Mouse (Mus musculus) cortical plate, adult 2 months (tissue): ENCODE results near the gene Olfr976. TPM values are rescaled to one million over a fixed set of nuclear protein-coding genes. Genes with fewer than 3 reads are reported as not detected.
"Not testable (repeated sequence)": the region's sequence is repeated elsewhere in the genome, so short reads cannot be mapped to it uniquely, and the experiment has no call there.

Experiments used
- H3K27ac ChIP-seq: fragments of 200-500 bp; 2 replicates; pipeline ENCODE4 v1.5.1; 2012; ENCODE audit warnings: low read length, control low read depth, inconsistent platforms; ENCODE audit not compliant: insufficient read depth
- H3K4me1 ChIP-seq: fragments of 200-500 bp; 2 replicates; pipeline ENCODE4 v1.6.1; 2011; ENCODE audit warnings: low read length; ENCODE audit not compliant: control insufficient read depth, insufficient read depth
- H3K4me3 ChIP-seq: fragments of 200-500 bp; 2 replicates; pipeline ENCODE4 v1.5.1; 2011; ENCODE audit warnings: mild to moderate bottlenecking, low read length, control low read depth; ENCODE audit not compliant: insufficient read depth
- CTCF ChIP-seq: fragments of 200-500 bp; IDR thresholded peaks from 2 replicates; pipeline ENCODE4 v1.5.1; 2011; ENCODE audit warnings: mild to moderate bottlenecking, control low read depth, low read length; ENCODE audit not compliant: insufficient read depth; ENCODE audit errors: extremely low read depth
- POLR2A ChIP-seq: fragments of 200-500 bp; IDR thresholded peaks from 2 replicates; pipeline ENCODE4 v1.6.1; 2011; ENCODE audit warnings: mild to moderate bottlenecking, low read length, control low read depth; ENCODE audit not compliant: insufficient read depth; ENCODE audit errors: extremely low read depth
- polyA plus RNA-seq: library from polyadenylated mRNA; depleted of rRNA; stranded (reverse); fragments of >200 nt; gene quantifications from 2 replicates; pipeline ENCODE4 v1.2.3, GENCODE M21; 2012; rRNA removed

Gene Olfr976
- polyA plus RNA-seq: not detected in 2 replicates

- not testable (repeated sequence) for H3K4me3 ChIP-seq, H3K27ac ChIP-seq, H3K4me1 ChIP-seq
Measured at GRCm38 (mm10) chr9:39961033-39961432, at the start of gene Olfr976. Gene Olfr976 (minus strand): TSS chr9:39961133.

- TF ChIP-seq CTCF (no peak), POLR2A (no peak)
Measured at GRCm38 (mm10) chr9:40009482-40009881, 48.5 kb upstream of the Olfr976 start, which contains the start of gene Olfr980. Gene Olfr980 (minus strand): TSS chr9:40009582.

GRCm38 (mm10) chr9:40003365-40003764, 42.4 kb upstream of the Olfr976 start, which contains the start of gene Olfr979:
Gene Olfr979 (minus strand): TSS chr9:40003465.
- no peak within 1 kb of the TSS for H3K4me3 ChIP-seq
- TF ChIP-seq POLR2A (no peak), CTCF (no peak)
- H3K27ac ChIP-seq: no peak within 1 kb of the TSS
- H3K4me1 ChIP-seq: no peaks in the 10 kb centered on the region

More at GRCm38 (mm10) chr9:40009482-40009881, 48.5 kb upstream of the Olfr976 start, which contains the start of gene Olfr980:
- H3K4me1 ChIP-seq: no peaks in the 10 kb centered on the region
- no peak within 1 kb of the TSS for H3K27ac ChIP-seq
- H3K4me3 ChIP-seq: no peak within 1 kb of the TSS

GRCm38 (mm10) chr9:39991813-39992212, 30.9 kb upstream of the Olfr976 start, which contains the start of gene Olfr978:
Gene Olfr978 (plus strand): TSS chr9:39992113.
- H3K4me3 ChIP-seq: no peak within 1 kb of the TSS
- H3K27ac ChIP-seq: no peak within 1 kb of the TSS
- no peaks in the 10 kb centered on the region for H3K4me1 ChIP-seq
- TF ChIP-seq CTCF (no peak), POLR2A (no peak)

GRCm38 (mm10) chr9:39976581-39977145, 15.7 kb upstream of the Olfr976 start:
- not testable (repeated sequence) for H3K4me1 ChIP-seq

GRCm38 (mm10) chr9:39951946-39952345, 9.0 kb downstream of the Olfr976 start, which contains the start of gene Olfr975:
Gene Olfr975 (minus strand): TSS chr9:39952046.
- no peak for TF ChIP-seq CTCF
- TF ChIP-seq POLR2A: no peak
- Histone ChIP-seq H3K4me3 (no peak within 1 kb of the TSS), H3K4me1 (no peaks in the 10 kb centered on the region), H3K27ac (no peak within 1 kb of the TSS)

More at GRCm38 (mm10) chr9:39976581-39977145, 15.7 kb upstream of the Olfr976 start:
- H3K27ac ChIP-seq, H3K4me3 ChIP-seq: not testable (repeated sequence)

- Histone ChIP-seq H3K4me1 (no peaks in the 10 kb centered on the region), H3K27ac (no peak within 1 kb of the TSS), H3K4me3 (no peak within 1 kb of the TSS)
- TF ChIP-seq CTCF: no peak
- no peak for TF ChIP-seq POLR2A
Measured at GRCm38 (mm10) chr9:39937201-39937600, 23.7 kb downstream of the Olfr976 start, which contains the start of gene Olfr974. Gene Olfr974 (plus strand): TSS chr9:39937501.

GRCm38 (mm10) chr9:39928837-39929236, 32.1 kb downstream of the Olfr976 start:
- H3K4me1 ChIP-seq, H3K4me3 ChIP-seq, H3K27ac ChIP-seq: not testable (repeated sequence)

GRCm38 (mm10) chr9:39927975-39928836, 32.7 kb downstream of the Olfr976 start:
- not testable (repeated sequence) for H3K4me1 ChIP-seq, H3K4me3 ChIP-seq, H3K27ac ChIP-seq

GRCm38 (mm10) chr9:39909939-39910338, 51.0 kb downstream of the Olfr976 start:
- Histone ChIP-seq H3K4me1 (no peaks in the 10 kb centered on the region), H3K4me3 (no peak overlapping the region), H3K27ac (no peak overlapping the region)
- no peak for TF ChIP-seq POLR2A
- TF ChIP-seq CTCF: no peak
